Mouse (Mus musculus) cerebellum, adult 11-12 months (tissue): ENCODE data around the gene Frmd4b.

ENCODE experiments used
- DNase-seq: peaks from one replicate; pipeline ENCODE4 v3.0.0; 2022

Gene Frmd4b

DNA sequence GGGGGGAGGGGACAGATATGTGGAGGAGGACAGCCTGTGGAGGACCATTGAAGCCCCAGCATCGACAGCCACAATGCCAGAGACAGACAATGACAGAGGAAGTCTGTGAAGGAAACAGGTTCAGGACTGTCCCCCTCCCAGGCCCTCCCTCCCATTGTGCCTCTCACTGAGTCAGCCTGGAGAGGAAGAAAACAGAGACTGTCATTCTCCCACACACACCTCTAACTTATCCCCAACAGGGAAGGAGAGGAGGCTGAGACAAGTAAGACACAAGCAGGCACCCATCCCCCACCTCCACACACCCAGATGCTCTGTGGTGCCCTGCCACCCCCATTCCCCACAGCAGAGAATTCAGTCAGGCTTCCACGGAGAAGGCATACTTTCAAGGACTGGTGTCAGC, 98.9 kb downstream of the Frmd4b start:
- DNase-seq, result no peak

DNA sequence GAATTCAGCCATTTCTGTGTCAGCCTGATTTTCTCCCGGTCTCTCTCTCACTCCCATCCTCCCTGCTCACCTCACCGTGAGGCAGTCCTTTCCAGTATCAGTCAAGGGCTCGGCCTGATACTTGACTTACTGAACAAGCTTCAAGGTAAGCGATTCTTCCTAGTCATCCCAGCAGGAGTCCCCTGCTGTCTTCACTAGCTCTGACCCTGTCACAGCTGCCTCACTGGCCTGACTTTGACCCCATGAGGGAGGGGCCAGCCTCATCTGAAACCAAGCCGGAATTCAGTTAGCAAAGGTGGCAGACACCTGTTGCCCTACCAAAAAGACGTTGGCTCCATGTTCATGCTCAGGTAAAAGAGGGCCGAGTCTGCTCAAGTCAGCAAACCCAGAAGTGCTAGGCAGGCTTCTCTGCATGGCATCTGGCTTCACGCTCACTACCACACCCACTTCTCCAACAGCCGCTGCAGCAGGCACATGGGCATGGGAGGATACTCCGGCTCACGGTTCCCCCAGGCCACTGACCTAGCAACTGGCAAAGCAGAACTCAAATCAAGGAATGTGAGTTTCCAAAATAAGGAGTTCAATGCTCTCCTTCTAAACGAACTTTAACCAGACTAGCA, 99.6 kb downstream of the Frmd4b start:
- DNase-seq, result no peak

GRCm38 (mm10) chr6:97516941-97517340, 100.4 kb downstream of the Frmd4b start:
- no peak for DNase-seq

DNA sequence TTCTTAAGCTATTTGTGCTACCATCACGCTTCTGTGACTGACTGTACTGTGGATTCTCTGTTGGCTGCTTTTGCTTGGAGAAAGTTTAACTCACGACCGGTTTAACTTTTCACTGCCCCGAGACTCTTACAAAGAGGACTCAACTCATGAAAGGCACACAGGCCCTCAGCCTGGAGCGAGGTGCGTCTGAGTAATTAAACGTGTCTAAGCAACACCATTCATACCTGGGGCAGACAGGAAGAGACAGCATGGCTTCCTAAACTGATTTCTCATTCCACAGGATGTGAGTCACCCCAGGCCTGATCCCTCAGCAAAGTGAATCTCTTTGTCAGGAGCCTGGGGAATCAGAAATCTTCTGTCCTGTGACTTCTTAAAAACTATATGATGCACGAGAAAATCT, 106.6 kb downstream of the Frmd4b start:
- no peak for DNase-seq

GRCm38 (mm10) chr6:97509434-97509833, 107.9 kb downstream of the Frmd4b start:
- no peak for DNase-seq

GRCm38 (mm10) chr6:97508480-97508879, 108.9 kb downstream of the Frmd4b start:
- DNase-seq, result no peak

DNA sequence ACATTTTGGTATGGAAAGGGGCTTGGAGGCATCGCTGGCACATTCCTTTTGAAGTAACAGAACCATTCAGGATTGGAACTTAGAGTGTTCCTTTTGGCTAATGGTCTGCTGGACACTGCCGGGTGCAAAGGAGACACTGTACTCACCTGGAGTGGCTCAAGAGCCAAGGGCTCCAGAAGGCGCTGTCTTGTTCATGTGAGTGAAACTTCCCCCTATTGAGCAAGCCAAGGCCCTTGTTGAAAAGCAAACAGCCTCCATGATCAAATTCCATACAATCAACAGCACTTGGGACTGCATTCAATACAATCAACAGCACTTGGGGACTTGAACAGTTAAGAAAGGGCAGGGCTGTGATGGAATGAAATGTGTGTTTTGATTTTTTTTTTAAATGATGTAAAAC, 109.4 kb downstream of the Frmd4b start:
- DNase-seq, result no peak

DNA sequence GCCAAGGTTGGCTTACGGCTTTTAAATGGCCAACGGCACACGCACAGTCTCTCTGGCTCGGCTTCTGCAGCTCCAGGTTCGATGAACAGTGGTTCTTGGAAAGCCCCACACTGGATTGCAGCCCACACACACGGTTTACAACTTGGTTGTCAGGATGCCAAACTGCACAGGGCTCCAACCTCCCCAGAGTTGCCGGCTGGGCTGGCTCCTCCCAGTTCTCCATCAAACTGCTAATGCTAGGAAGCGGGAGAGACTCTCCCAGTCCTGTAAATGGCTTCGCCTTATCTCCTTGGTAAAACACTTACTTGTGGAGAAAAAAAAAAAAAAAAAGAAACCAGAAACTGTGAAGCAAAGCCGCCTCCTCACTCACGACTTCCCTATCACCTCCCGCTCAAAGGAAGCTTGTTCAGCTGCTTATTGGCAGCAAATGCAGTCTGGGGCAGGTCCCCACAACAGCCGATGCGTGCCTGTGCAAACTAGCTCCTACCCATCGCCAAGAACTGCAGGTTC, 111.1 kb downstream of the Frmd4b start:
- peak; percentile 32 for DNase-seq

DNA sequence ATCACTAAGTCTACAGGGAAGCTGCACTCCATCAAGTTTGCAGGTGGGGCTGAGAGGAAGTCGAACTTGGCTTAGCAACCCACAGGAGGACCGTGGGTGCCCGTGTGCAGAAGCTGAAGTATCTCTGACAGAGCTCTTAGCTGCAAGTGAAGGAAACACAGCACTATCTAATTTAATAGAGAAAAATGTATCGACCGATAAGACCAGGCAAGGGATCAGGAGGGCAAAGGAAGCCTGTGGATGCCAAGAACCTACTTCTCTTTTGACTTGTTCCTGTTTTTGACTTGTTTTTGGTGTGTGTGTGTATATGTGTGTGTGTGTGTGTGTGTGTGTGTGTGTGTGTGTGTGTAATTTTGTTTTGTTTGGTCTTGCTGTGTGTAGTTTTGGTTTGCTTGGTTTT, 112.7 kb downstream of the Frmd4b start:
- no peak for DNase-seq

DNA sequence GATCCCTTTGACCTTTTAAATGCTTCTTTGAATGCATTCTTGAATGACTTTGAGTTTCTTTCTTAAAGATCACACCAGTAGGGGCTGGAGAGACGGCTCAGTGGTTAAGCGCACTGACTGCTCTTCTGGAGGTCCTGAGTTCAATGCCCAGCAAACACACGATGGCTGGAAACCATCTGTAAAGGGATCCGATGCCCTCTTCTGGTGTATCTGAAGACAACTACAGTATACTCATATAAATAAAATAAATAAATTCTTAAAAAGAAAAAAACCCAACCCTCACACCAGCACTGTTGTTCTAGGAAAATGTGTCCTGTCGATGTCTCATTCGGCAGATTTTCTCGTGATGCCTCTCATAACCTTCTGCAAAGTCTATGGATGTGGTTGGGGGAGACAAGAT, 116.3 kb downstream of the Frmd4b start:
- DNase-seq, result no peak

DNA sequence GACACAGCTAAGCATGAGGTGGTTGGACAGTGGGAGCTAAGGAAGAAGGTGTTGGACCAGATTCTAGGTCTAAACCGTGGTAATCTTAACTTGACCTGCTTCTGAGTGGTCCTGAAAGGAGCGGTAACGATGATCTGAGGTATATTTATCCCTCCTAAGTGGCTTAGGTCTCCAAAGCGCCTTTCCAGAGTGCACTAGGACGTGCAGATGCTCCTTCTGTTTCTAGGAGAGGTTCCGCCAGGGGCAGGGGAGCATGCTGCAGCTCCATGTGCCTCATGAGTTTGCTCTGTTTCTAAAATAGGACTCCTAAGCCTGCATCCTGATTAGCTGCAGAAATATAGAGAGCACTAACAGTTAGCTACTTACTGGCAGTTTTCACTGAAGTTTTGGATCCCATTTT, 117.1 kb downstream of the Frmd4b start:
- no peak for DNase-seq

GRCm38 (mm10) chr6:97496002-97496401, 121.3 kb downstream of the Frmd4b start:
- DNase-seq, result no peak

- no peak for DNase-seq
Measured at GRCm38 (mm10) chr6:97491065-97491464, 126.3 kb downstream of the Frmd4b start.

DNA sequence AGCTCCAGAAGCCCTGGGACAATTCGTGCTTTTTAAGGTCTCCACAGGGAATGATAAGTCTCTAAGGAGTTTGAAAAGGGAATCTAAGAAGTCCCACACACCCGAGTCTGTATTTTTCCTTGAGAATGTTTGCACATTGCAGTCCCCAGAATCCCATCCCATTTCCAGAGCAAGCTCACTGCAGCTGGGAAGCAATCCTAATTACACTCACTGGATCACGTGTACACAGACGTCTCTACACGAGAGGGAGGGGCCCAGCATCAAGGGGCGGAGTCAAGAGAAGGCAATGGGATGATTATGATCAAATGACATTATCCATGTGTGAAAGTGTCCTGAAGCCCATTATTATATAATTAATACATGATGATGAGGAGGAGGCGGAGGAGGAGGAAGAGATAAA, 128.5 kb downstream of the Frmd4b start:
- DNase-seq, result no peak

- no peak for DNase-seq
Measured at GRCm38 (mm10) chr6:97488280-97488679, 129.1 kb downstream of the Frmd4b start.

DNA sequence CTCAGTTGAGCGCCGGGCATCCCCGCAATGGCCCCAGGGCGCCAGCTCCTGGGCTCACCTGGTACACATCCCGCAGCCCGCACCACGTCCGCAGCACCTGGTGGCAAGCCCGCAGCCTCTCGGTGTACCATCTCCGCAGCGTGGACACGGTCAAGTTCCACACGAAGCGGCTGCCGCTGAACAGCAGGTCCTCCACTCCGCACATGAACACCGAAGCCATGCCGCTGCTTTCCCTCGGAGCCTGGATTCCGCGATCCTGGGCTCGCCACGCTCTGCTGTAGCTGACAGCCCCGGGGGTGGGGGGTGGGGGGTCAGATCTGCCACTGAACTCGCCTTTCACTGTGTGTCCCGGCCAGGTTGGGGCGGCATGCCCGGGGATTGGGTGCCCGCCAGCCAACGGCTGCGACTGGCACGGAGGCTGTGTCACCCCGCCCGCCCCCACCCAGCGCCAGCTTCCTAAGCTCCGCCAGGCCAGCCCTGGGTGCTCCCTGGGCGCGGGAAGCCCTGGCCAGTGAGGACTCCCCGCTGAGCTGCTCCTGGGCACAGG, 129.7 kb downstream of the Frmd4b start:
- DNase-seq, result peak; percentile 65

DNA sequence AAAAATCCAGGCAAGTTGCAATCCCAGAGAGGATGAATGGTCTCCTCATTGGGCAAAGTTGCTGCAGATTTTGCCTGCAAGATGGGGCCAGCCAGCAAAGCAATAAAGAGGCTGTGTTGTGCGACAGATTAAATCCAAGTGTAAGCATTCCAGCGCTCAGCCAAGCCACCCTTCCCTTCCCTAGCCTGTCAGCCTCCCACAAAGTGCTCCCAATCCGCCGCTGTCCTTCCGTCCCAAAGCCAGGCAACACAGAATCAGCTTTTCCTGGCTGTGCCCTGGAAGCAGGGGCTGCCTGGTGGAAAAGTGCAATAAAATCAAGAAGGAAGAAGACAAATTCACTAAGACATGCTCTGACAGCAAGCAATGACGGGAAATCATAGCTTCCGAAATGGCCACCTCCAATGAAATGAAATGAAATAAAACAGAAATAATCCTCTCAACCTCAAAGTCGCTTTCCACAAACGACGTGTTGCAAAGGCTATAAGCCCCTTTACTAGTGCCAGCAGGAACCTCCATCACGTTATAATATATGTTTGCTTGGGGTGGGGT, 130.5 kb downstream of the Frmd4b start:
- DNase-seq, result no peak

DNA sequence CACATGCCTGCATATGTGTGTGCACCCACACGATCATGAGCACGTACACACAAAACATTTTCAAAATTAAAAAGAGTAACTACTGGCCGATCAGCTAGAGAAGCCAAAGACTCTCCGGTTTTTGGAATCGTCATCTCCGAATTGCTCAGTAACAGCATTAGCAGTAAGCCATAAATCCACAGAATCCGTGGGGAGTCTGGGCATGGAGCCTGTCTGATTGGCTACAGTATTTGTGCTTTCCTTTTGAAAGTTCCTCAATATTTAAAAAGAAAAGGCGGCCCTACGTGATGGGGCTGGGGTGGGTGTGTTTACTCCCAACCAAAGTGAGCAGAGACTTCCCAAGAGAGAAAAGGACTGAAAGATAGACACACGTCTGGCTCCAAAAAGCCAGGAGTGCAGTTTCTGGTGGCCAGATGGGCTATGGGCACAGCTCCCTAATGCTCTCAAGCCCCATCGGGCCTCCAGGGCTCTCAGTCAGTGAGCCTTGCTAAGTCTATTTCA, 131.4 kb downstream of the Frmd4b start:
- no peak for DNase-seq

GRCm38 (mm10) chr6:97481912-97482311, 135.4 kb downstream of the Frmd4b start:
- no peak for DNase-seq

DNA sequence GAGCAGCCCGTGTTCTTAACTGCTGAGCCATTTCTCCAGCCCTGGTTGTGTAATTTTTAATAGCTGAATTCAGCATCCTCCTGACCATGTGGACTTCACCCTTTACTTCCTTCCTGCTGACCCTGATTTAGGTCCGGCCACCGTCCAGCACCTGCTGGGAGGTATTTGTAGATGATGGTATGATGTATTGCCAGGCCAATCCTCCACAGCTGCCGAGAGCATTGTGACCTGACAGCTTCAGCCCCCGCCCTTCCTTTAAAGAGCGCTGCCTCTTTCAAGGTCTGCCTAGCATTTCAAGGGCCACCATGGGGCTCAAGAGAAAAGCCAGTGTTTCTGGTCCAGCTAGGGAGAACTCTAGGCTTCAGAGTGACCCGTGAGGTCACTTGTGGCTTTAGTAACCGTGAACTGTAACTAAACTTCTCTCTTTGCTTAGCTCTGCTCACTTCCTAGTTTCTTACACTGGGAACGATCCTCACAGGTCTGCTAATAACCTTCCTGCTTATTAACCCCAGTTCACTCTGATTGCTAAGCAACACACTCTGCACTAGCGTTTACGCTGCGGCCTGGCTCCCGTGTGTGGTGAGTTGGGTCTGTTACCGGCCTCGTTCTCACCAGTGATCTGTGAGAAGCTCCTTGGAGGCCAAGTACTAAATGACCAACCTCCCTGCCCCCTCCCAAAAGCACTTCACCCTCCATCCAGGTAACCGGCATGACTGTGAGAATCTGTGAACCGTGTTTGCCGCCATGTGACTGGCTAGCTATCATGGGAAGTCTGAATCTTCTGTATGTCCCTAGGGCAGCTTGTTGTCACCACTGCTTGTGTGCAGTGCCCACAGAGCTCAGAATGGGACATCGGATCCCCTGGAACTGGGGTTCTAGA, 138.1 kb downstream of the Frmd4b start:
- DNase-seq, result no peak

GRCm38 (mm10) chr6:97473672-97474071, 143.7 kb downstream of the Frmd4b start:
- no peak for DNase-seq

GRCm38 (mm10) chr6:97472873-97473550, 144.3 kb downstream of the Frmd4b start:
- DNase-seq, result no peak
